Comparison of ENCODE assay signal across 16 mouse cellular contexts in genomic region chr19:44304851-44305510, GRCm38 (mm10). TPM values are rescaled to one million over a fixed set of nuclear protein-coding genes. Genes with fewer than 3 reads are reported as not detected.
DNase-seq lines count a peak whose midpoint lies in the region; ATAC-seq and TF ChIP-seq lines count a peak whose summit lies in the region.
"Had no signal": no experiment of that assay in that cellular context is flagged by ENCODE, and none has a peak within 500 bp of the region (broad histone marks: within the 10 kb centered on the region; RNA-seq: fewer than 3 reads in every experiment).

No protein-coding gene starts in this region.

- DNase-seq in cerebellum, adult 9-10 months = peak; percentile 12
- DNase-seq in cerebellum, adult 11 months = no peak
- no peak for DNase-seq in left cerebral cortex, adult 2 months (ENCODE audit: extremely low spot score in 1 of 2, low spot score in 2 of 2)
- no peak for DNase-seq in left cerebral cortex, postnatal 10 days (ENCODE audit: extremely low spot score in 1 of 2, low spot score in 2 of 2)
- peak; percentile 8 for DNase-seq in A20 (ENCODE audit: low read depth, low spot score)
- DNase-seq in limb, embryonic 11.5 days (ENCODE audit: low spot score) = peak; percentile 19
- DNase-seq in retina, embryonic 14.5 days (ENCODE audit: low spot score) = no peak
- no peak for DNase-seq in adrenal gland, adult 8-10 months
- DNase-seq: cerebellum, adult 11-12 months; kidney, adult 9 months; layer of hippocampus, adult 9-11 months; left cerebral cortex, postnatal 4 days; right cerebral cortex, postnatal 4 days had no signal

- no peak overlapping the region for H3K4me2 ChIP-seq in limb, embryonic 11.5 days (ENCODE audit: low read depth, severe bottlenecking)
- H3K4me2 ChIP-seq: forebrain, embryonic 12.5 days; hindbrain, embryonic 12.5 days had no signal

- 89% methylated on average over 16 of the region's 16 CpGs for WGBS in limb, embryonic 11.5 days

- intact Hi-C loops in left cerebral cortex, adult 2 months (cut with DNase I) = no loop called here
- intact Hi-C loops in left cerebral cortex, postnatal 10 days (cut with DNase I) = loop anchor here (5.0 kb wide), 1 partner anchor 57 kb away; no protein-coding TSS in a partner anchor

- no peaks in the 10 kb centered on the region for H3K27me3 ChIP-seq in limb, embryonic 11.5 days (ENCODE audit: control insufficient read depth, insufficient read depth, low read length)
- H3K27me3 ChIP-seq: forebrain, embryonic 12.5 days; hindbrain, embryonic 12.5 days had no signal

- no peak for ATAC-seq in limb, embryonic 11.5 days (ENCODE audit: insufficient number of reproducible peaks, low FRiP score, low TSS enrichment, low read depth)
- ATAC-seq: midbrain, embryonic 16.5 days had no signal

- no peak for TF ChIP-seq CTCF in left cerebral cortex, adult 2 months (IDR thresholded peaks at IDR 0.05)

- H3K9ac ChIP-seq in limb, embryonic 11.5 days (ENCODE audit: low read length) = no peak overlapping the region
- H3K9ac ChIP-seq: forebrain, embryonic 12.5 days; hindbrain, embryonic 12.5 days had no signal

- H3K36me3 ChIP-seq in limb, embryonic 11.5 days (ENCODE audit: control insufficient read depth, insufficient read depth, low read length) = peaks cover 45% of the 10 kb centered on the region

- 0 out of 2 replicates have a peak, but pooled peaks cover 3% of the 10 kb centered on the region for H3K4me1 ChIP-seq in limb, embryonic 11.5 days (ENCODE audit: control insufficient read depth, insufficient read depth, low read length)

- no peaks in the 10 kb centered on the region for H3K9me3 ChIP-seq in limb, embryonic 11.5 days (ENCODE audit: control insufficient read depth, low read length)
- H3K9me3 ChIP-seq: forebrain, embryonic 12.5 days; hindbrain, embryonic 12.5 days had no signal

- H3K27ac ChIP-seq in left cerebral cortex, adult 2 months = peak overlapping the region; percentile 61; the same call in 1 of the 2 replicates
- H3K27ac ChIP-seq in limb, embryonic 11.5 days (replicated peaks; ENCODE audit: low read depth, low read length) = no peak overlapping the region
- H3K27ac ChIP-seq: forebrain, embryonic 12.5 days; hindbrain, embryonic 12.5 days had no signal

- no peak overlapping the region for H3K4me3 ChIP-seq in left cerebral cortex, adult 2 months
- no peak overlapping the region for H3K4me3 ChIP-seq in limb, embryonic 11.5 days (ENCODE audit: low read depth, low read length)
- H3K4me3 ChIP-seq: forebrain, embryonic 12.5 days; hindbrain, embryonic 12.5 days had no signal

RNA-seq across cellular contexts. Expression of gene Scd2, which starts 11.5 kb away (rescaled TPM):
- total RNA-seq in left cerebral cortex, adult 2 months (2021) = 100 to 1,000 TPM; 580 to 609 TPM
- total RNA-seq in left cerebral cortex, postnatal 10 days (2021) = 100 to 1,000 TPM; 603 to 619 TPM
- polyA plus RNA-seq in limb, embryonic 11.5 days (2014; fragmentation: Nextera tagmentation; extraction: Ambion mirVana) = 309 and 322 TPM in 2 replicates
- 1,000 to 10,000 TPM in 3 of 4 experiments, 100 to 1,000 TPM in 1; 965 to 1,225 (median 1,109) TPM for total RNA-seq in adrenal gland, adult 8-10 months (2022)

RNA-seq across cellular contexts. Expression of gene Scd4, which starts 27.9 kb away (rescaled TPM):
- total RNA-seq in left cerebral cortex, adult 2 months (2021) = 1 to 10 TPM; 2.1 to 2.3 TPM
- 1 to 10 TPM; 1.5 to 2.4 TPM for total RNA-seq in left cerebral cortex, postnatal 10 days (2021)
- 0.09 TPM in 1 of 2 replicates, not detected in the other for polyA plus RNA-seq in limb, embryonic 11.5 days (2014; fragmentation: Nextera tagmentation; extraction: Ambion mirVana)
- total RNA-seq in adrenal gland, adult 8-10 months (2022) = 1 to 10 TPM; 4.5 to 7.6 (median 6.6) TPM

Comparison
In these comparisons a context has a peak if more than half of its experiments do, and no peak if none do; other contexts are left out.
1. DNase-seq: peak in cerebellum, adult 9-10 months (single experiment), A20 (single experiment) and limb, embryonic 11.5 days (single experiment); none in cerebellum, adult 11 months (single experiment), left cerebral cortex, adult 2 months (0 of 2), left cerebral cortex, postnatal 10 days (0 of 2), retina, embryonic 14.5 days (single experiment) and adrenal gland, adult 8-10 months (single experiment).